Comparison of ENCODE assay signal across 12 mouse cellular contexts in genomic region chr12:75874287-75874994, GRCm38 (mm10). TPM values are rescaled to one million over a fixed set of nuclear protein-coding genes. Genes with fewer than 3 reads are reported as not detected.
DNase-seq lines count a peak whose midpoint lies in the region; ATAC-seq and TF ChIP-seq lines count a peak whose summit lies in the region.
"Had no signal": no experiment of that assay in that cellular context is flagged by ENCODE, and none has a peak within 500 bp of the region (broad histone marks: within the 10 kb centered on the region; RNA-seq: fewer than 3 reads in every experiment).

No protein-coding gene starts in this region.

- no peaks in the 10 kb centered on the region for H3K27me3 ChIP-seq in testis, adult 2 months (ENCODE audit: control insufficient read depth, insufficient read depth, low read length)
- H3K27me3 ChIP-seq in hindbrain, embryonic 11.5 days (ENCODE audit: control insufficient read depth, insufficient read depth, low read length): no peaks in the 10 kb centered on the region
- no peaks in the 10 kb centered on the region for H3K27me3 ChIP-seq in midbrain, embryonic 11.5 days (ENCODE audit: control insufficient read depth, insufficient read depth, low read length)
- H3K27me3 ChIP-seq: liver, embryonic 13.5 days had no signal

- peak; percentile 14; the same call in 1 of the 2 replicates for ATAC-seq in hindbrain, embryonic 11.5 days (ENCODE audit: low FRiP score)
- ATAC-seq in midbrain, embryonic 11.5 days (ENCODE audit: low FRiP score): peak; percentile 45
- no peak for ATAC-seq in megakaryocyte-erythroid progenitor cell, adult 5-6 weeks (replicated peaks; ENCODE audit: low FRiP score, low TSS enrichment, poor library complexity, severe bottlenecking)

- H3K9me3 ChIP-seq in hindbrain, embryonic 11.5 days (ENCODE audit: control insufficient read depth, low read length): no peaks in the 10 kb centered on the region
- H3K9me3 ChIP-seq in midbrain, embryonic 11.5 days (ENCODE audit: control insufficient read depth, low read length): no peaks in the 10 kb centered on the region
- H3K9me3 ChIP-seq: liver, embryonic 13.5 days had no signal

- TF ChIP-seq CTCF in testis, adult 2 months (IDR thresholded peaks at IDR 0.05; ENCODE audit: control insufficient read depth, insufficient read depth, insufficient replicate concordance, low read depth, low read length): no peak

- whole genome bisulfite sequencing in hindbrain, embryonic 11.5 days: 23% methylated on average over 12 of the region's 12 CpGs
- 21% methylated on average over 10 of the region's 12 CpGs for WGBS in midbrain, embryonic 11.5 days

- H3K4me2 ChIP-seq in hindbrain, embryonic 11.5 days (replicated peaks; ENCODE audit: low read depth, low read length): peak overlapping the region; percentile 25
- H3K4me2 ChIP-seq in midbrain, embryonic 11.5 days: peak overlapping the region; percentile 8; the same call in 1 of the 2 replicates
- H3K4me2 ChIP-seq: liver, embryonic 13.5 days had no signal

- no peaks in the 10 kb centered on the region for H3K4me1 ChIP-seq in testis, adult 2 months (ENCODE audit: control insufficient read depth, insufficient read depth, low read length)
- peaks cover 12% of the 10 kb centered on the region for H3K4me1 ChIP-seq in hindbrain, embryonic 11.5 days (replicated peaks; ENCODE audit: control insufficient read depth, insufficient read depth, low read length)
- peaks cover 16% of the 10 kb centered on the region for H3K4me1 ChIP-seq in midbrain, embryonic 11.5 days (ENCODE audit: control insufficient read depth, insufficient read depth, low read length)
- H3K4me1 ChIP-seq: liver, embryonic 13.5 days had no signal

- DNase-seq in testis, postnatal 10 days (ENCODE audit: low spot score): no peak
- peak; percentile 44 for DNase-seq in hindbrain, embryonic 11.5 days (ENCODE audit: low spot score)
- peak; percentile 91 for DNase-seq in midbrain, embryonic 11.5 days (ENCODE audit: low spot score, missing footprints)
- DNase-seq in retina, postnatal 1 day: peak; percentile 22
- DNase-seq in spleen, postnatal 36 days (ENCODE audit: low spot score in 2 of 2): no peak
- DNase-seq in kidney, adult 9 months: no peak
- DNase-seq: liver, embryonic 13.5 days; lung, postnatal 4 days; right cerebral cortex, postnatal 4 days had no signal

- H3K36me3 ChIP-seq in testis, adult 2 months (ENCODE audit: control insufficient read depth, insufficient read depth, low read length): no peaks in the 10 kb centered on the region
- H3K36me3 ChIP-seq in hindbrain, embryonic 11.5 days (ENCODE audit: control insufficient read depth, insufficient read depth, low read length): no peaks in the 10 kb centered on the region
- no peaks in the 10 kb centered on the region; the same call in 1 of the 2 replicates for H3K36me3 ChIP-seq in midbrain, embryonic 11.5 days (ENCODE audit: control insufficient read depth, insufficient read depth, low read length)
- H3K36me3 ChIP-seq: liver, embryonic 13.5 days had no signal

- H3K27ac ChIP-seq in testis, adult 2 months (ENCODE audit: control insufficient read depth, insufficient read depth, low read depth, low read length): peak overlapping the region; percentile 43; the same call in 1 of the 2 replicates
- peak overlapping the region; percentile 38; the same call in 1 of the 2 replicates for H3K27ac ChIP-seq in hindbrain, embryonic 11.5 days (ENCODE audit: low read depth, low read length)
- peak overlapping the region; percentile 20; the same call in 1 of the 2 replicates for H3K27ac ChIP-seq in midbrain, embryonic 11.5 days (ENCODE audit: low read depth, low read length)
- H3K27ac ChIP-seq: left cerebral cortex, adult 2 months; liver, embryonic 13.5 days had no signal

- TF ChIP-seq POLR2A in testis, adult 2 months (IDR thresholded peaks at IDR 0.05; ENCODE audit: control insufficient read depth, low read depth, low read length): no peak

- H3K9ac ChIP-seq in hindbrain, embryonic 11.5 days (ENCODE audit: low read depth, low read length): peak overlapping the region; percentile 20; the same call in 1 of the 2 replicates
- peak overlapping the region; percentile 50 for H3K9ac ChIP-seq in midbrain, embryonic 11.5 days (ENCODE audit: low read length)
- H3K9ac ChIP-seq: liver, embryonic 13.5 days had no signal

- no peak overlapping the region for H3K4me3 ChIP-seq in testis, adult 2 months (ENCODE audit: control insufficient read depth, low read depth, low read length)
- H3K4me3 ChIP-seq in hindbrain, embryonic 11.5 days (ENCODE audit: low read depth, low read length): no peak overlapping the region
- H3K4me3 ChIP-seq in midbrain, embryonic 11.5 days (ENCODE audit: low read depth, low read length): no peak overlapping the region
- H3K4me3 ChIP-seq: left cerebral cortex, adult 2 months; liver, embryonic 13.5 days had no signal

RNA-seq across cellular contexts. Expression of gene Syne2, which starts 56.5 kb away (rescaled TPM):
- polyA plus RNA-seq in testis, adult 2 months (2012; rRNA removed): 35.5 and 37.1 TPM in 2 replicates
- 75.2 and 97.5 TPM in 2 replicates for polyA plus RNA-seq in hindbrain, embryonic 11.5 days (2014; fragmentation: Nextera tagmentation; extraction: Ambion mirVana)
- polyA plus RNA-seq in midbrain, embryonic 11.5 days (2014; fragmentation: Nextera tagmentation; extraction: Ambion mirVana): 79.1 and 80.1 TPM in 2 replicates
- total RNA-seq in megakaryocyte-erythroid progenitor cell, adult 5-6 weeks (2014; fragmentation: Nextera tagmentation): 2.7 and 8.0 TPM in 2 replicates
- total RNA-seq in megakaryocyte-erythroid progenitor cell, adult 5-6 weeks (2017): 1.2 and 5.9 TPM in 2 replicates

Comparison
In these comparisons a context has a peak if more than half of its experiments do, and no peak if none do; other contexts are left out.
1. DNase-seq: peak in hindbrain, embryonic 11.5 days (single experiment), midbrain, embryonic 11.5 days (single experiment) and retina, postnatal 1 day (single experiment); none in testis, postnatal 10 days (single experiment), spleen, postnatal 36 days (0 of 2) and kidney, adult 9 months (single experiment).
2. Peak in every context shown above with its lines, with median percentiles within 50 percentile points of each other: H3K27ac ChIP-seq.